Mouse (Mus musculus) liver, embryonic 16.5 days (tissue): ENCODE data around the gene Arhgef3. TPM values are rescaled to one million over a fixed set of nuclear protein-coding genes. Genes with fewer than 3 reads are reported as not detected.

Experiments
- ATAC-seq: fragments of 200-750 bp; cut with Nextera tagmentation; 2 replicates; pipeline ENCODE4 v1.8.0; 2017; ENCODE audit warnings: low read depth, mild to moderate bottlenecking, moderate number of reproducible peaks, moderate library complexity
- H3K27ac ChIP-seq: fragments of 300-500 bp; sonication (generic); 2 replicates; pipeline ENCODE4 v1.5.1; 2014; ENCODE audit warnings: mild to moderate bottlenecking, low read length
- H3K27me3 ChIP-seq: fragments of 300-500 bp; sonication (generic); 2 replicates; pipeline ENCODE4 v1.6.1; 2014; ENCODE audit warnings: low read depth, low read length, mixed read lengths; ENCODE audit not compliant: control insufficient read depth, insufficient read depth
- H3K36me3 ChIP-seq: fragments of 300-500 bp; sonication (generic); 2 replicates; pipeline ENCODE4 v1.6.1; 2014; ENCODE audit warnings: mild to moderate bottlenecking; ENCODE audit not compliant: control insufficient read depth, insufficient read depth
- H3K4me1 ChIP-seq: fragments of 300-500 bp; sonication (generic); 2 replicates; pipeline ENCODE4 v1.6.1; 2014; ENCODE audit warnings: low read depth, low read length, mixed read lengths; ENCODE audit not compliant: control insufficient read depth
- H3K4me2 ChIP-seq: fragments of 300-500 bp; sonication (generic); 2 replicates; pipeline ENCODE4 v1.6.1; 2014; ENCODE audit warnings: low read depth, low read length, mixed read lengths
- H3K4me3 ChIP-seq: fragments of 300-500 bp; sonication (generic); 2 replicates; pipeline ENCODE4 v1.5.1; 2014; ENCODE audit warnings: low read depth, mild to moderate bottlenecking, low read length
- H3K9ac ChIP-seq: fragments of 300-500 bp; sonication (generic); 2 replicates; pipeline ENCODE4 v1.6.1; 2014; ENCODE audit warnings: low read depth, low read length
- H3K9me3 ChIP-seq: fragments of 300-500 bp; sonication (generic); replicated peaks from 2 replicates; pipeline ENCODE4 v1.6.1; 2016; ENCODE audit warnings: low read length; ENCODE audit not compliant: control insufficient read depth
- WGBS: fragments of 180-500 bp; shearing (Covaris S2); extraction: QIAGEN DNeasy Blood & Tissue Kit; methylation state at CpG from one replicate; pipeline ENCODE4 v1.1.7; 2014; ENCODE audit not compliant: insufficient replicate concordance; 5-methylcytosine and 5-hydroxymethylcytosine counted together
- polyA plus RNA-seq: library from polyadenylated mRNA; unstranded; fragments of >200 nt; fragmentation: Nextera tagmentation; extraction: Ambion mirVana; gene quantifications from 2 replicates; pipeline ENCODE4 v1.2.1, GENCODE M21; 2015

The Arhgef3 gene
- polyA plus RNA-seq, 1 experiment from 2014 or later = 12.5 TPM

- no peaks in the 10 kb centered on the region for H3K9me3 ChIP-seq
- no peak overlapping the region for H3K9ac ChIP-seq
- no peaks in the 10 kb centered on the region for H3K27me3 ChIP-seq
- no peaks in the 10 kb centered on the region; the same call in none of the 2 replicates for H3K4me1 ChIP-seq
- no peak for ATAC-seq
- no peaks in the 10 kb centered on the region for H3K36me3 ChIP-seq
- WGBS = 68% methylated on average over 5 of the region's 5 CpGs
- no peak overlapping the region for H3K4me2 ChIP-seq
- H3K27ac ChIP-seq = no peak overlapping the region
- H3K4me3 ChIP-seq = no peak overlapping the region
Measured at GRCm38 (mm10) chr14:27301768-27302499, 187.2 kb downstream of the Arhgef3 start.

- no peak overlapping the region for H3K9ac ChIP-seq
Measured at GRCm38 (mm10) chr14:27303294-27303693, 188.6 kb downstream of the Arhgef3 start.

DNA sequence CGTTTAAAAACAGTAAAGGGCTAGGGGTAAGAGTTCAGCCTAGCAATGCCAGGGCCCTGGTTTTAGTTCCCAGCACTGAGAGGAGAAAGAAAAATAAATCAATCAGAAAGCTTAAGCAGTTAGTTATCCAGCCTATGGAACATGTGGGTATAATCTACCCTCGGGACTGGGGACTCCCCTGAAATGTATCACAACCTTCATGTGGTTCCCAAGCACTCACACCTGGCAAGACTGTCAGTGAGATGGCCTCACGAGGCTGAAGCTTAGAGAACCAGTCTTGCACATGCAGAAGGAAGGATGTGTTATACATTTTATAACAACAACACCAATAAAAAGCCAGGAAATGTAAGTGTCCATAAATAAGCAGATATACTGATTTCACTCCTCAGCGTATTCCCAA is 189.7 kb downstream of the Arhgef3 start:
- H3K4me1 ChIP-seq = no peaks in the 10 kb centered on the region; the same call in 1 of the 2 replicates
- H3K4me3 ChIP-seq = no peak overlapping the region
- ATAC-seq = no peak
- WGBS = 49% methylated on average over 4 of the region's 4 CpGs
- no peak overlapping the region for H3K27ac ChIP-seq
- no peaks in the 10 kb centered on the region for H3K9me3 ChIP-seq
- H3K4me2 ChIP-seq = no peak overlapping the region
- no peaks in the 10 kb centered on the region for H3K27me3 ChIP-seq
- H3K36me3 ChIP-seq = no peaks in the 10 kb centered on the region
- H3K9ac ChIP-seq = no peak overlapping the region

More at GRCm38 (mm10) chr14:27303294-27303693, 188.6 kb downstream of the Arhgef3 start:
- no peak overlapping the region for H3K4me2 ChIP-seq
- no peak overlapping the region for H3K27ac ChIP-seq
- H3K27me3 ChIP-seq = no peaks in the 10 kb centered on the region
- 58% methylated on average over 4 of the region's 4 CpGs for WGBS
- no peak for ATAC-seq
- H3K36me3 ChIP-seq = no peaks in the 10 kb centered on the region
- H3K4me3 ChIP-seq = no peak overlapping the region
- H3K4me1 ChIP-seq = no peaks in the 10 kb centered on the region; the same call in 1 of the 2 replicates
- no peaks in the 10 kb centered on the region for H3K9me3 ChIP-seq

DNA sequence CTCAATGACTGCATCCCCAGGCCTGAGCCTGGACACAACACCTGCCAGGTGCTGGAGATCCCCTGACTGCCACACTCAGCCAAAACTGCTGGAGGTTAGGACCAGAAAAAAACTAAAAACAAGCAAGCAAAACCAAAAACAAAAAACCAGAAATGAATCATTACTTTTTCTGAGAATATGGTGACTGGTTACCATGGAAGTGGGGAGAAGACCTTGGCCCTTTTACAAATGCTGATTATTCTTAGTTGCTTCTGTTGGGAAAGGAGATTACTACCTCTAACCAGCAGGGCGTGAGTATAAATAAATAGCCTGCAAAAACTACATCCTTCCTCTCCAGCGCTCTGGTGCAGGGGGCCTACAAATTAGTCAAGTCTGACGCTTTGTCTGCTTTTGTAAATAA is 194.1 kb downstream of the Arhgef3 start:
- no peaks in the 10 kb centered on the region for H3K9me3 ChIP-seq
- H3K4me3 ChIP-seq = no peak overlapping the region
- no peaks in the 10 kb centered on the region for H3K36me3 ChIP-seq
- H3K9ac ChIP-seq = no peak overlapping the region
- H3K27me3 ChIP-seq = no peaks in the 10 kb centered on the region
- ATAC-seq = no peak
- 64% methylated on average over 3 of the region's 3 CpGs for WGBS
- no peak overlapping the region for H3K4me2 ChIP-seq
- H3K27ac ChIP-seq = no peak overlapping the region
- H3K4me1 ChIP-seq = no peaks in the 10 kb centered on the region

- 52% methylated on average over 4 of the region's 4 CpGs for WGBS
- no peak overlapping the region for H3K4me3 ChIP-seq
- no peaks in the 10 kb centered on the region for H3K9me3 ChIP-seq
- no peak overlapping the region for H3K27ac ChIP-seq
- H3K9ac ChIP-seq = no peak overlapping the region
- no peak overlapping the region for H3K4me2 ChIP-seq
- H3K4me1 ChIP-seq = no peaks in the 10 kb centered on the region
- no peaks in the 10 kb centered on the region for H3K27me3 ChIP-seq
- ATAC-seq = no peak
- no peaks in the 10 kb centered on the region for H3K36me3 ChIP-seq
Measured at GRCm38 (mm10) chr14:27310559-27311242, 196.0 kb downstream of the Arhgef3 start.

GRCm38 (mm10) chr14:27312380-27312779 is 197.7 kb downstream of the Arhgef3 start:
- no peak overlapping the region for H3K9ac ChIP-seq
- H3K27me3 ChIP-seq = no peaks in the 10 kb centered on the region
- no peak overlapping the region for H3K4me2 ChIP-seq
- no peaks in the 10 kb centered on the region for H3K36me3 ChIP-seq
- no peaks in the 10 kb centered on the region for H3K9me3 ChIP-seq
- no peak overlapping the region for H3K4me3 ChIP-seq
- no peak overlapping the region for H3K27ac ChIP-seq
- WGBS = 71% methylated on average over 1 of the region's 1 CpGs
- H3K4me1 ChIP-seq = no peaks in the 10 kb centered on the region
- ATAC-seq = peak; percentile 86

DNA sequence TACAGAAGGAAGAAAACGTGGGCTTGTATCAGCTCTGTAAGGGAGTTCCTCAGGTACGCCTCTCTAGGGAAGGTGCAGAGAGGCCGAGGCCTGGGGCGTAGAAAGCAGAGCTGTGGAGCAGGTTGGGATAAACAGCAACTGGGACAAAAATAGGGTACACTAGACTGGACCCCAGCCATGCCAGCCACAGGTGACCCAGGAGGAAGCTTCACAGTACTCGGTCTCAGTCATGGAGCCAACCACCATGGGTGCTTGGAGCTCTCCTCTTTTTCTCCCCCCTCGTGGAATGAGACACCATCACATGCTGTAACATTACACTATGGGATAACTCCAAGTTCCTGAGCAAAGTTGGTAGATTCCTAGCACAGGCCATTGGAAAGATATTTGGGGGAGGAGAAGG is 201.0 kb downstream of the Arhgef3 start:
- no peak for ATAC-seq
- H3K4me2 ChIP-seq = no peak overlapping the region
- H3K4me3 ChIP-seq = no peak overlapping the region
- no peak overlapping the region for H3K27ac ChIP-seq
- H3K9me3 ChIP-seq = no peaks in the 10 kb centered on the region
- H3K36me3 ChIP-seq = no peaks in the 10 kb centered on the region
- H3K9ac ChIP-seq = no peak overlapping the region
- H3K4me1 ChIP-seq = no peaks in the 10 kb centered on the region
- H3K27me3 ChIP-seq = no peaks in the 10 kb centered on the region
- WGBS = 71% methylated on average over 6 of the region's 6 CpGs

GRCm38 (mm10) chr14:27317146-27317545 is 202.4 kb downstream of the Arhgef3 start:
- no peaks in the 10 kb centered on the region for H3K9me3 ChIP-seq
- ATAC-seq = no peak
- H3K9ac ChIP-seq = no peak overlapping the region
- H3K27ac ChIP-seq = no peak overlapping the region
- H3K36me3 ChIP-seq = no peaks in the 10 kb centered on the region
- no peaks in the 10 kb centered on the region for H3K4me1 ChIP-seq
- no peak overlapping the region for H3K4me2 ChIP-seq
- no peak overlapping the region for H3K4me3 ChIP-seq
- no peaks in the 10 kb centered on the region for H3K27me3 ChIP-seq
- 31% methylated on average over 8 of the region's 8 CpGs for WGBS

- no peaks in the 10 kb centered on the region for H3K4me1 ChIP-seq
- no peaks in the 10 kb centered on the region for H3K36me3 ChIP-seq
- no peaks in the 10 kb centered on the region for H3K9me3 ChIP-seq
- no peak overlapping the region for H3K27ac ChIP-seq
- ATAC-seq = no peak
- no peak overlapping the region for H3K4me3 ChIP-seq
- H3K4me2 ChIP-seq = no peak overlapping the region
- no peak overlapping the region for H3K9ac ChIP-seq
- no peaks in the 10 kb centered on the region for H3K27me3 ChIP-seq
- 59% methylated on average over 7 of the region's 7 CpGs for WGBS
Measured at GRCm38 (mm10) chr14:27319386-27319785, 204.7 kb downstream of the Arhgef3 start.
